22 mouse cellular contexts compared by ENCODE assay signal in the genomic region with DNA sequence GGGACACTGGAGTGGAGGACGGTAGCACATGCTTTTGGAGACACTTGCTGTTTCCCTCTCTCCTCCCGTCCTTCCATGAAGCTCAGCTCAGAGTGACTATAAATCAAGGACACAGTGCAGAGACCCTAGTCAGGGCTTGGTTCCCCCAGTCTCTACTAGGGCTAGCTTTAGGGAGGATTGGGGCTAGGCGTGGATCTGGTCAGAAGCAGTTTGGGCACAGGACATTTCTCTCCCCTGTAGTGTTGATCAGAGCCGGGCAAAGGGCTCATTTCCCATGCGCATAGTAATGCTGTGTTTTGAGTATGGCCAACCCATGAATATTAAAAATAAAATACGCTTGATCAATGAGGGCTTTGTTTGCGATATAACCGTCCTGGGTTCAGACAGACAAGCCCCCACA.
A peak's percentile ranks its signal among the peaks of the same experiment; 100 is the strongest.
DNase-seq lines count a peak whose midpoint lies in the region; ATAC-seq lines count a peak whose summit lies in the region.
"Had no signal": no experiment of that assay in that cellular context is flagged by ENCODE, and none has a peak within 500 bp of the region (broad histone marks: within the 10 kb centered on the region; RNA-seq: fewer than 3 reads in every experiment).

No protein-coding gene starts in this region.

- H3K27ac ChIP-seq in hindbrain, embryonic 10.5 days = peak overlapping the region; percentile 79
- peak overlapping the region; percentile 73; the same call in 1 of the 2 replicates for H3K27ac ChIP-seq in hindbrain, embryonic 13.5 days
- H3K27ac ChIP-seq in midbrain, embryonic 13.5 days = no peak overlapping the region
- H3K27ac ChIP-seq: heart, embryonic 10.5 days; heart, embryonic 15.5 days; liver, embryonic 14.5 days had no signal

- WGBS in hindbrain, embryonic 10.5 days = 52% methylated on average over 8 of the region's 8 CpGs
- 29% methylated on average over 8 of the region's 8 CpGs for WGBS in hindbrain, embryonic 13.5 days
- 30% methylated on average over 8 of the region's 8 CpGs for WGBS in midbrain, embryonic 13.5 days

- H3K9ac ChIP-seq in hindbrain, embryonic 13.5 days = no peak overlapping the region
- no peak overlapping the region for H3K9ac ChIP-seq in midbrain, embryonic 13.5 days (replicated peaks)
- H3K9ac ChIP-seq: heart, embryonic 15.5 days; liver, embryonic 14.5 days had no signal

- H3K4me1 ChIP-seq in hindbrain, embryonic 10.5 days (replicated peaks) = peaks cover 52% of the 10 kb centered on the region
- H3K4me1 ChIP-seq in hindbrain, embryonic 13.5 days (replicated peaks) = peaks cover 50% of the 10 kb centered on the region
- peaks cover 58% of the 10 kb centered on the region for H3K4me1 ChIP-seq in midbrain, embryonic 13.5 days (replicated peaks)
- H3K4me1 ChIP-seq: heart, embryonic 10.5 days; heart, embryonic 15.5 days had no signal

- H3K4me2 ChIP-seq in hindbrain, embryonic 13.5 days = no peak overlapping the region
- H3K4me2 ChIP-seq in midbrain, embryonic 13.5 days (replicated peaks) = 0 out of 2 replicates have a peak overlapping the region, but pooled peaks have one; percentile 10
- H3K4me2 ChIP-seq: heart, embryonic 15.5 days had no signal

- H3K9me3 ChIP-seq in hindbrain, embryonic 10.5 days = no peaks in the 10 kb centered on the region
- no peaks in the 10 kb centered on the region for H3K9me3 ChIP-seq in hindbrain, embryonic 13.5 days
- H3K9me3 ChIP-seq in midbrain, embryonic 13.5 days = peaks cover 5% of the 10 kb centered on the region; the same call in 1 of the 2 replicates
- H3K9me3 ChIP-seq: heart, embryonic 10.5 days; heart, embryonic 15.5 days had no signal

- H3K36me3 ChIP-seq in hindbrain, embryonic 10.5 days = no peaks in the 10 kb centered on the region
- H3K36me3 ChIP-seq in hindbrain, embryonic 13.5 days = no peaks in the 10 kb centered on the region
- H3K36me3 ChIP-seq in midbrain, embryonic 13.5 days = no peaks in the 10 kb centered on the region
- H3K36me3 ChIP-seq: heart, embryonic 10.5 days; heart, embryonic 15.5 days had no signal

- intact Hi-C loops in gastrocnemius, postnatal 14 days (cut with DNase I; ENCODE audit: low total_unique reads) = no loop called here

- peak; percentile 45 for DNase-seq in heart, adult 11 months
- DNase-seq in heart, postnatal 4 days = no peak
- DNase-seq in hindbrain, embryonic 10.5 days (ENCODE audit: low spot score) = no peak
- no peak for DNase-seq in adrenal gland, adult 18-20 months (ENCODE audit: low spot score in 2 of 2)
- no peak for DNase-seq in gastrocnemius, postnatal 14 days
- no peak for DNase-seq in right cerebral cortex, postnatal 4 days
- DNase-seq: cerebellum, adult 18-20 months; kidney, adult 11 months; kidney, postnatal 14 days; liver; lung, adult 2 months; lung, postnatal 10 days; thymus, postnatal 4 days had no signal

- ATAC-seq in hindbrain, embryonic 13.5 days (ENCODE audit: low FRiP score) = 0 out of 2 replicates have a peak, but pooled peaks have one; percentile 25
- ATAC-seq in midbrain, embryonic 13.5 days = peak; percentile 57; the same call in 1 of the 2 replicates
- ATAC-seq: forebrain, embryonic 16.5 days; Patski had no signal

- no peaks in the 10 kb centered on the region; the same call in none of the 2 replicates for H3K27me3 ChIP-seq in hindbrain, embryonic 10.5 days (ENCODE audit: insufficient read depth, poor library complexity, severe bottlenecking)
- no peaks in the 10 kb centered on the region; the same call in 1 of the 2 replicates for H3K27me3 ChIP-seq in hindbrain, embryonic 13.5 days
- peaks cover 2% of the 10 kb centered on the region; the same call in 1 of the 2 replicates for H3K27me3 ChIP-seq in midbrain, embryonic 13.5 days
- H3K27me3 ChIP-seq: heart, embryonic 15.5 days; Patski had no signal

- H3K4me3 ChIP-seq in hindbrain, embryonic 10.5 days = 0 out of 2 replicates have a peak overlapping the region, but pooled peaks have one; percentile 16
- no peak overlapping the region for H3K4me3 ChIP-seq in hindbrain, embryonic 13.5 days
- no peak overlapping the region for H3K4me3 ChIP-seq in midbrain, embryonic 13.5 days (replicated peaks)
- H3K4me3 ChIP-seq: erythroblast, embryonic 14.5 days; heart, embryonic 10.5 days; heart, embryonic 15.5 days; myocyte had no signal
